Mouse (Mus musculus) CD4-positive helper T cell, adult 2 months (primary cell): ENCODE measurements at regions not wholly inside any gene's neighbourhood (a gene's known extent, or its start where the extent isn't known, plus 50 kb on each side); places are given as distances from the start of the nearest gene placed in this dataset.
A peak's percentile ranks its signal among the peaks of the same experiment; 100 is the strongest.

Experiments used
- DNase-seq: peaks from one replicate; pipeline ENCODE4 v3.0.0-alpha.2; 2012; ENCODE audit warnings: low read depth, missing footprints, low spot score

GRCm38 (mm10) chr5:112091867-112092535 is 160.3 kb downstream of the Cryba4 start:
- DNase-seq: no peak

DNA sequence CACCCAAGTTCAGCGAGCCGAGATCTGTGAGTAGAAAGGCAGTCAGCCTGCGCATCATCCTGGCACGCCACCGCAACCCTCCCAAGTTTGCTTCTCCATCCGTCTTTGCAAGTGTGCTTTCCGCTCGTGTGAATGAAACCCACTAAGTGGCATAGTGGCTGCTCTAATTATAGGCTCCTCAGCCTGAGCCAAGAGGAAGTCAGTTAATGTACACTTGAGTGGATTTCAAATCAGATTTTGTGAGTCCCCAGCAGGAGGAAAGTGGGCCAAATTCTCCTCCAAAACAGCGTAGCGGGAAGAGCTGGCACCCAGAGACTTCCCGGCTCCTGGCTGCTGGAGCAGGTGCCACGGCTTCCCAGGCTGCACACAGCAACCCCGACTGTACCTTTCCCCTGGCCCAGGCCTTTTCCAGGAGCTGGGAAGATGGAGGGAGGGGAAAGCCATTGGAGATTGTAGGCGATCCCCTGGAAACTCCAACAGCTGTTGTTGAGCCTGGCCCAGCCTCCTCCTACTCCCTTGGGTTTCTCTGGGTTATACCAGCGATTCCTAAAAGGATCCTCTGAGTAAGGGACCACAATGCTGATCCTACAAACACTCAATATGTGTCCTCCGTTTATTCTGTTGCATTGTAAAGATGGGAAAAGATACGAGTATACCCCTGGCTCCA is 158.3 kb downstream of the Cryba4 start:
- DNase-seq: no peak

DNA sequence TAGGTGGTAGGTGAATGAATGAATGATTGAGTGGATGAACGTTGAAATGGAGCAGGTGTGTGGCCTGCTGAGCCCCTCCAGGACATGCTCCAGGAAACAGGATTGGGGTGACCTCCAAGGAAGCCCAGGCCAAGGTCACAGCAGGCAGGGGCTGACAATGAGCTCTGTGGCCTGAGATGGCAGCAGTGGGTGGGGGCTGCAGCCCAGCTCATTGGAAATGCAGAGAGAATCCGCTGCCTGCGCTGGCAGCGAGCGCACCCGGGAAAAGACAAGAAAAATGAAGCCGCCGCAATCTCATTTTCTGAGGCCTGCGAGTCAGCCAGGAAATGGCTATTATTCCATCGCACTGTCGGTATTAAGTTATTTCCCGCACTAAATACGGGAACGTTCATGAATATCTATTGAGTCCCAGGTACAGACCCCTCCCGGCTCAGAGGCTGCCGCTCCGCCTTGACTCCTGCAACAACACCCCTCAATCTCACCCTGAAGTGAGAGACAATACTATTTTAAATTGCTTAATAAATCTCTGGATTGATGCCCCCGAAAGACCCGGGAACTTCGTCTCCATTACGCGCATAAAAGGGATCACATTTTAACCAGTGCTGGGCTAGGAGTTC is 153.7 kb downstream of the Cryba4 start:
- no peak for DNase-seq

DNA sequence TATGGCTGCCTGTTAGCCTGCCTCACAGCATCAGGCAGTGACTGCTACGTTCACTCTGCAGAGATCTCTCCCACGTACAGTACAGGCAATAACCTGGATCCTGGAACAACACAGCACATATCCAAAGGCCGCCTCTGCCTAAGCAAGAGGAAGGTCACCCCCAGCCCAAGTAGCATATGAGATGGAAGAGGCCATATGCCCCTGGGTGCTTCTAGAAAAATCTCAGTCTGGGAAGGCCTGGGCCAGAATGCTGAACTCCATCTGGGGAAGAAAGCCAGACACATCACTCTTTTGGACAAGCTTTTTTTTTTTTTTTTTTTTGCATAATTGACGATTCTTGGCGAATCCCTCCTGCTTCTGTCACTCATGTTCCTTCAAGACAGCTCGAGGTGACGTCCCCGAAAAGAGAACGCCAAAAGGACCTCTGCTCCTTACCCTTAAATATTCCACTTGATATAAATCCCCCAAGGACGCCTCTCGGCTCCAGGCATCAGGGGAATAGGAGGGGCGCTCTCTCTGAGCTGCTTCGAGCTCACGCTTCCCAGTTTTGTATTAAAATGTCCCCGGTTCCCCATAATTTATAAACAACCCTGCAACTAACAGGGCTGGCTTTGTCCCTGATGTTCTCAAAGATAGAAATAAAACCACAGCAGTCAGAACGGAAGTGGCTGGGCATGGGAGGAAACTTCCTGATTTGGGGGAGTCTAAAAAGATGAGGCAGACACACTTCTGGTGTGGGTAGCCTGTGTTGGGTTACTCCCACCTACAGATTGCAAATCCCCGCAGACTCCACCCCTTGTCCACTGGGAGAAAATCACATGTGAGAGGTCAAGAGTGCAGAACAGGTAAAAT is 150.4 kb downstream of the Cryba4 start:
- no peak for DNase-seq

GRCm38 (mm10) chr5:112110306-112110969 is 141.9 kb downstream of the Cryba4 start:
- no peak for DNase-seq

- DNase-seq: no peak
Observed at GRCm38 (mm10) chr5:112120766-112121165, 131.6 kb downstream of the Cryba4 start.

DNA sequence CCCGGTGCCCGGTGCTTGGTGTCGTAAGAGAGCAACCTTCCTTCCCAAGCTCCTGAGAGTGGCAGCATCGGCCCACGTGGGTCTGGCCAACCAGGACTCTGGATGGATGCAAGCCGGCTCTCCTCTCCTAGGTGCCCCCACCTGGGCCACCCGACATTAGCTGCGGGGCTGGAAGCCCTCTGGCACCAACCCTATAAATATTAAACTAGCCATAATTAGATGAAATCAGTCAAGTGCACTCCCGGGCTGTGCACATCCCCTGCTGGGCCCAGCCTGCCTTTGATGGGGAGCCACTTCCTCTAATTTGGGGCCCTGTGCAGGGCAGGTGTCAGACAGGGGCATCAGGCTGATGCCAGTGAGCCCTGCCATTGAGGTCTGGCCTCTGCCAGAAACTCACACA is 130.8 kb downstream of the Cryba4 start:
- no peak for DNase-seq

DNA sequence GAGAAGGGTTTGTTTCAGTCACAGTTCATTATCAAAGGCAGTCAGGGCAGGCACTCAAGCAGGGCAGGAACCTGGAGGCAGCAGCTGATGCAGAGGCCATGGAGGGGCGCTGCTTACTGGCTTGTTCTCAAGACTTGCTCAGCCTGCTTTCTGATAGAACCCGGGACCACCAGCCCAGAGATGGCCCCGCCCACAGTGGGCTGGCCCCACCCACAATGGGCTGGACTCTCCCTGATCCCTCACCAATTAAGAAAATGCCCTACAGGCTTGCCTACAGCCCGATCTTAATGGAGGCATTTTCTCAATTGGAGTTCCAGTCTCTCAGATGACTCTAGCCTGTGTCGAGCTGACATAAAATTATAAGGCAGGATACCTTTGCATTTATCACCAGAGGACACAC is 129.7 kb downstream of the Cryba4 start:
- no peak for DNase-seq

- no peak for DNase-seq
Observed at GRCm38 (mm10) chr5:112127171-112127570, 125.1 kb downstream of the Cryba4 start.

GRCm38 (mm10) chr5:112132746-112133145 is 119.6 kb downstream of the Cryba4 start:
- DNase-seq: no peak

DNA sequence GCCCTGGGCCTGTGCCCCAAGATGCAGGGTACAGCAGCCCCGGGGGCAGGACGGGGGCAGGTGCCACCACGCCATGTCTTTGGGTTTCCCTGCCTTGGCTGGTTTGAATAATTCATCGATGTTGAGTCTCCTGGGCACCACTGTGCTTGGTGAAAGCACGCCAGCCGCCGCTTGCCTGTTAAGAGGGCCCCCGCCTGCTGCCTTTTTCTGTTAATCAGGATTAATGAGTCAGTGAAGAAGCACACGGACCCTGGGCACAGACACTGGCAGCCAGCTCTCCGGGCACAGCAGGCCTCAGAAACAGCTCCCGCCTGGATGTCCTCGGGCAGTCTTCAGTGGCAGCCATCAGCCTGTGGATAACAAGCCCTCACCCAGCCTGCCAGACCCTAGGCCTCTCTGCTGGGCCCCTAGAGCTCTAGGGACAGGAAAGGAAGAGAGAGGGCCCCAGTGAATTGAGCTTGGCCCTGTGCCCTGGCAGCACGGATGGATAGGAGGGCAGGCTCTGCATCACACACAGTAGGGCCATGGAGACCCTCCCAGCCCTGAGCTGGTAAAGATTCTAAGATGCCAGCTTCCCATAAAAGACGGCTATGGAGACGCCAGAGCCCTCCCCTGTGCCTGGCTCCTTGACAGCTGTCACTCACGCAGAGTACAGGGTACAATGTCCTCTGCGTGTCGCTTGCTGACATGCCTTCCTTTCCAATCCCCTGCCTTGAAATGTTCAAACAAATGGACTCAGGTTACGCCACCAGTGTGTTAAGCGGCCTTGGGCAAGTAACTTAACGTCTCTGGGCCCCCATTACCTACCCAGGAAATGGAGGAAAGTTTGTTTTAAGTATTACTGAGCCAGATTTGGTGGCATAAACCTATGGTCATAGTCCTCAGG is 118.4 kb downstream of the Cryba4 start:
- DNase-seq: no peak

GRCm38 (mm10) chr5:112136646-112137045 is 115.7 kb downstream of the Cryba4 start:
- DNase-seq: no peak

- no peak for DNase-seq
Observed at GRCm38 (mm10) chr5:112138246-112138645, 114.1 kb downstream of the Cryba4 start.

GRCm38 (mm10) chr5:112142731-112143130 is 109.6 kb downstream of the Cryba4 start:
- DNase-seq: no peak

DNA sequence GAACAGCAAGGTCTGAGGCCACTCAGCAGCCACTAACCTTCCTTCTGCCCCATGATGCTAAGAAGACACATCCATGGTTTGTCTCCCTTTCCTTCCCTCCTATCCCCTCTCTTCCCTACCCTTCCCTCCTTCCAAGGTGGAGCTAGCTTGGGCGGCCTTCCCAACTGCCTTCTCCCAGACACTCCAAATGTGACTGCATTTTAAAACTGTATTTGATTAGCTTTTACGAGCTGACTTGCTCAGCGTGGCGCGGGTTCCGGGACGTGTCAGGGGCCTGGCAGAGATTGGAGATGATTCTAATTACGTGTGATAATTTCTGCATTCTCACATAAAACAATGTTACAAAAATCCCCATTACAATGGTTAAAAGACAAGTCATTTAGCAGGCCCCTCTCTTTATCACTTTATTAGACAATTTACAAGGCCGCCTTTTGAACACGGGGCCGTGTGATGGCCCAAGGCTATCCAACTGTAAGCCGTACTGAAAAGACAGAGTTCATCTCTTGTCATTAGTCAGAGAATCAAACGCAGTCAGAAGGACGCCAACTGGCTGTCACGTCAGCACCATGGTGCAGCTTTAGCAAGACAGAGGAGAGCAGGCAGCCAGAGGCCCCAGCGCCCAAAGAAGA is 108.2 kb downstream of the Cryba4 start:
- DNase-seq: no peak

DNA sequence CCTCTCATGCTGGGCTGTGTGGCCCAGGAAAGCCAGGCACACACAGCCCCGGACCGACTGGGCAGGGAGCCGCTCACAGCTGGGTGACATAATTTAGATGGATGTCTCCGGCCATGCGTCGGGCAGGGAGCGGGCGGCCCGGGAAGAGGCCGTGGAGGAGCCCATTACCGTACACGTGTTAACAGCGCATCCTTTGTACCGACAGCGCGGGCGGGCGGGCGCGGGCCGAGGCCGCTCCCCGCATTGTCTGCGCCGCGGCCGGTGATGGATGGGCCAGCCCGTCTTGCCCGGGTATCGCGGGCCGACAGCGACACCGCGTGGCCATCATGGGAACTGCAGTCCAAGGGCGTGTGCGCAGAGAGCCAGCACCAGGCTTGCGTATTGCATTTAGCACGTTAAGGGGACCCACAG is 98.6 kb downstream of the Cryba4 start:
- peak; percentile 64 for DNase-seq

GRCm38 (mm10) chr5:112154650-112155049 is 97.7 kb downstream of the Cryba4 start:
- no peak for DNase-seq

GRCm38 (mm10) chr5:112155051-112155450 is 97.3 kb downstream of the Cryba4 start:
- no peak for DNase-seq

- DNase-seq: no peak
Observed at GRCm38 (mm10) chr5:112156005-112156404, 96.3 kb downstream of the Cryba4 start.
